Mouse (Mus musculus) CD4-positive, CD25-positive, alpha-beta regulatory T cell, adult 9 weeks (primary cell): ENCODE results near the gene Ccsap. TPM values are rescaled to one million over a fixed set of nuclear protein-coding genes. Genes with fewer than 3 reads are reported as not detected.

Experiments used
- polyA plus RNA-seq: library from polyadenylated mRNA; unstranded; fragments of 100-300 nt; shearing (Covaris generic); gene quantifications from one replicate; pipeline ENCODE4 v1.2.1, GENCODE M21; 2017

The Ccsap gene
- 2.7 TPM for polyA plus RNA-seq

GRCm38 (mm10) chr8:123859648-123860259 lies at the start of gene Ccsap:
Gene Ccsap, minus strand, starts transcription at chr8:123860209.

GRCm38 (mm10) chr8:123894502-123895097 lies 34.6 kb upstream of the Ccsap start, which contains the start of gene Acta1:
Gene Acta1, minus strand, starts transcription at chr8:123894751.

GRCm38 (mm10) chr8:123805718-123806373 lies 54.2 kb downstream of the Ccsap start, which contains the start of gene Rab4a:
Gene Rab4a, plus strand, starts transcription at chr8:123805985.

Other genes starting within 250 kb of the Ccsap start
- not detected for gene Rhou, start 206.3 kb downstream of the Ccsap start, polyA plus RNA-seq
- gene Rab4a, start 54.2 kb downstream of the Ccsap start, polyA plus RNA-seq: 2.6 TPM
- gene Acta1, start 34.5 kb upstream of the Ccsap start, polyA plus RNA-seq: 0.26 TPM
- gene Nup133, start 89.1 kb upstream of the Ccsap start, polyA plus RNA-seq: 24.7 TPM
- gene Abcb10, start 122.9 kb upstream of the Ccsap start, polyA plus RNA-seq: 0.83 TPM
- 14.4 TPM for gene Taf5l, start 161.2 kb upstream of the Ccsap start, polyA plus RNA-seq
- 13.2 TPM for gene Urb2, start 161.3 kb upstream of the Ccsap start, polyA plus RNA-seq